Mouse (Mus musculus) brain, embryonic 14.5 days (tissue): ENCODE data around the gene Ets2.

Source experiments
- CTCF ChIP-seq: fragments of 200-500 bp; IDR thresholded peaks from 2 replicates; pipeline ENCODE4 v1.5.1; 2012; ENCODE audit warnings: inconsistent platforms, mild to moderate bottlenecking, moderate library complexity, borderline replicate concordance; ENCODE audit not compliant: insufficient read depth, insufficient read length; ENCODE audit errors: extremely low read depth
- POLR2A ChIP-seq: fragments of 200-500 bp; IDR thresholded peaks from 2 replicates; pipeline ENCODE4 v1.6.1; 2012; ENCODE audit warnings: mild to moderate bottlenecking, inconsistent platforms, borderline replicate concordance; ENCODE audit not compliant: poor library complexity, insufficient read depth, insufficient read length, severe bottlenecking; ENCODE audit errors: extremely low read depth

DNA sequence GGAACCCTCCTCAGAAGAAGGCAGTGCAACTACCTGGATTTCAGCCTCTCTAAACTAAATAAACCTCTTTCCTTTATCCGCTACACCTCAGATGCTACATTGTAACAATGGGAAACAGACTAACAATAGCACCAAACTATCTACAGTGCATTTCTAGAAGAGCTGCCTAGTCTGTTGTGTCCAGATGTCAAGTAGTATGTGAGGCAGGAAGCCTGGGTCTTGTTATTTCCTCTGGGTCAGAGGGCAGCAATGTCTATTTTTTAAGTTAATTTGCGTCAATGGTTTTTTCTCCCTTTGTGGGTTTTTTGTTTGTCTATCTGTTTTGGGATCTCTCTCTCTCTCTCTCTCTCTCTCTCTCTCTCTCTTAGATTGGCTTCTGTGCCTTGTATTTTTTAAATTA, 44.7 kb downstream of the Ets2 start:
- no peak for TF ChIP-seq CTCF
- no peak for TF ChIP-seq POLR2A
